Mouse (Mus musculus): ENCODE results near the gene Rsbn1l.

Rsbn1l gene

GRCm38 (mm10) chr5:20905437-20905836, 50.8 kb downstream of the Rsbn1l start:
- no peak for DNase-seq (ENCODE audit: low spot score in 2 of 2)

- no peak for DNase-seq (ENCODE audit: low spot score in 2 of 2)
Measured at GRCm38 (mm10) chr5:20904647-20905046, 51.6 kb downstream of the Rsbn1l start.

- no peak for DNase-seq (ENCODE audit: low spot score in 2 of 2)
Measured at GRCm38 (mm10) chr5:20897446-20898167, 58.6 kb downstream of the Rsbn1l start.

DNA sequence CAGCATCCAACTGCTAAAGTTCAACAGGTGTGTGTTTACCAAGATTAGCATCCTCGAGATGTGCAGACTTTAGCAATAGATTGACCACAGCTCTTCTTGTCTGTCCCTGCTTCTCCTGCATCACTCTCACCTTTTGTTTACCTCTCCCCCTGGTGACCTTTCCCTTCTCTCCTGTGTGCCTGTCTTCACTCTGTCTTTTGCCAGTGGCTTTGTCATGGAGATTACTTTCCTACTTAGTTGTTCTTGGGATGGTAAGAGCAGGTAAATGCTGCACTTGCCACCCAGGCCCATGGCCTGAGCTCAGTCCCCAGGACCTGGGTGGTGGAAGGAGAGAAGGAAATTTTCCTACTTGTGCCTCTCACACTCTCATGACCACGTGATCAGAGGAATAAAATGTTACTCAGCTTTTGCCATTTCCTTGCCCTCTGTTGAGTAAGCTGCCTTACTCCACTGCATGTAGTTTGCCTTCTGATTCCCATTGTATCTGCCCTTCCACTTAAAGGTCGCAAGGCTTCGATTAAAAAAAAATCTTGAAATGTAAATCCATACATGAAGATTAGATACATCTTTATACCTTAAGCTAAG, 72.1 kb downstream of the Rsbn1l start:
- no peak for DNase-seq (ENCODE audit: low spot score in 2 of 2)

- peak; percentile 99 for DNase-seq (ENCODE audit: low spot score in 2 of 2)
Measured at GRCm38 (mm10) chr5:20881915-20882800, 74.0 kb downstream of the Rsbn1l start, which contains the start of the genes Phtf2 and Tmem60. Gene Phtf2, minus strand, starts transcription at chr5:20882124. Gene Tmem60, plus strand, starts transcription at chr5:20882191.

DNA sequence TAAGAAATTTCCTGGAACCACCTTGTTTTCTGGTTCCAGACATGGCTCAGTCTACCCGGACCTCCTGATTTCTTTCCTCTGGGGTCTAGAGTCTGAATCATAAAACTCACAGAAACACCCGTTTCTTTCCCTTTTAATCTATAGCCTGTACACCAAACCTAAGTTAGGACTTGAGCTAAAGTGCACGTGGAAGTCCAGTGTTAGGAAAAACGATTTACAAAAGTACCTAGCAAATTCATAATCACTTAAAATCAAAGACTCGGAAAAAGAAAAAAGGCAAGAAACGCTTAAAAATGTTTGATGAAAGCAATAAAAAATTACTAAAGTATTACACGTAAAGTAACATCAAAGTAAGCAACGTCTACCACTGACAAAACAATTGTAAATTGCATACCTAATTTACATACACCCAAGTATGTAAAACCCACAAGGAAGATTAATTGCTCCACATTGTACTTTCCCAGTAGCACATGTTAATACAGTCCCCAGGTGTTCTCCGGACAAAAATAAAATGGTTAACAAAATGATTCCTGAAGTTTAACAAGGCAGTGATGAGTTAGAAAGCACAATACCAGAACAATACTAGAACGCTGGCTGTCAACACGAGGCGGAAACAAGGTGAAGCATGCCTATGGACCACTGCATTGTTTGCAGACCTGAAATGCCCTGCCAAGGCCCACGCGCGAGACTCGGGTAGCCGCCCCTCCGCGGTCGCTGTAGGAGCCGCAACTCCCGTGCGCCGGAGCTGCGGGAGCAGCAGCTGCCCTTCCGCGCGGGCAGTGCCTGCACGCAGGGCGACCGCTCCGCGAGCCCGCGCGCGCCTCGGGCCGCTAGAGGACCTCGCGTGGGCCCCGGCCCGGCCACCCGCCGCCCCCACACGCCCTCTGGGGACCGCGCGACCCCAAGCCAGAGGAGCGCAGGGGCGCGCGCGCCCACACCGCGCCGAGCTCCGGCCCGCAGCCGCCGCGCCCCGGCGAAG, 75.1 kb downstream of the Rsbn1l start:
- peak; percentile 64 to 67 for DNase-seq (ENCODE audit: low spot score in 2 of 2)

DNA sequence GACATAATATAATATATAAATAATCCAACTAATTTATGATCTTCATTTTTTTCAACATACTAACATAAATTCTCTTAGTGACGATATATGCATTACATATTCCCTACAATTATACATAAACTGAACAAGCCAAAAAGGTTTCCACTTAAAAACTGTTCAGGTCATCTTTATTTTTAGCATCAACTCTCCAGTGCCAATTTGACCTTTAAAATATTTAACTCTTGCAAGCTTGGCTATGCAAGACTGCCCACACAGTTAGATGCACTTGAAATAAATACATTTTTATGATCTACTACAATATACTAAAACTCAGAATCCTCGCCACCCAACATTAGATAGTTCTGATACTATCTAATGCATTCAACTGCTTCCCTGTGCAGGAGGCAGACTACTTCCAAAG, 75.8 kb downstream of the Rsbn1l start:
- DNase-seq (ENCODE audit: low spot score in 2 of 2) = no peak

DNA sequence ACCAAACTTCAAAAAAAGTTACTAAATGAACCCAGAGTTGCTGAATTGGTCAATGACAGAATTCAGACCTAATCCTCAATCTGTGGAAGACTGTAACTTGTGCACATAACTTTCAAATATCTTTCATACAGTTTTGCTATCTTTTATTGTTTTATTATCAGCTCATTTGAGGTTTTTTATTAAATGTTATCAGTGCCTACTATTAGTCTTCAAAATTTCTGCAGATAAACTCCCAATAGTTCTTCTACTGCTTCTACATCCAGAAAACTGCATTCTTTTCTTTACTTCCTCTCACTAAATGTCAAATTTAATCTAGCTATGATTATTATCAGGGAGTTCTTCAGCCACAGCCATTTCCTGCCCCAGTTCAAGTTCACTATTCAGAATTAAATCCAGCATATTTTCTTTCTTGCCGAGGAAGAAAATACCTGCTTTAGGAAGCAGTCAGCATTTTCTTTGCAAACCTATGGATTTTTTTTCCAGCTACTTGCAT, 79.2 kb downstream of the Rsbn1l start:
- DNase-seq (ENCODE audit: low spot score in 2 of 2) = no peak

GRCm38 (mm10) chr5:20873146-20873545, 83.1 kb downstream of the Rsbn1l start:
- no peak for DNase-seq (ENCODE audit: low spot score in 2 of 2)

DNA sequence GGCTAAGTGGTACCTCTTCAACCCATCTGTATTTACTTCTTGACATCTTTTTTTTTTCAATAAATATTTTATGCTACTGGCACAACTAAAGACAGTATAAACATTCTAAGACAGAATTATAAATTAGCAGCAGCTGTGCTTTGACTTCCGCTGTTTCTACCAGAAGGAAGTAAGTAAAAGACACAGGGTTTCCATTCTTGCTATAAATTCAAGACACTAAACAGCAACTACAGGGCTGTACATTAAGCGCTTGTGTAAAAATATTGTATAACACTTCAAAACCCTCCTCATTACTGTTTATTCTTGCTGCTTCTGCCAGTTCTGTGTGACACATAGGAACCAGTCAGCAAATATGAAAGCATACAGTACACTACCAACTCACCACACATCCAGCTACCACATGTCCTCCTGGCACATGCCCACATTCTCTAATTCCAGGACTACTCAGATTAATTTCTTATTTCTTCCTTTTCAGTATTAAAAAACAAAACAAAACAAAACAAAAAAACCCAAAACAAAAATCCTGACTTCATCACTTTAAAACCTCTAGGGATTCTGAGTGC, 90.9 kb downstream of the Rsbn1l start:
- no peak for DNase-seq (ENCODE audit: low spot score in 2 of 2)

- no peak for DNase-seq (ENCODE audit: low spot score in 2 of 2)
Measured at GRCm38 (mm10) chr5:20864216-20864969, 91.8 kb downstream of the Rsbn1l start.

GRCm38 (mm10) chr5:20861901-20862300, 94.3 kb downstream of the Rsbn1l start:
- no peak for DNase-seq (ENCODE audit: low spot score in 2 of 2)

GRCm38 (mm10) chr5:20860565-20860964, 95.6 kb downstream of the Rsbn1l start:
- DNase-seq (ENCODE audit: low spot score in 2 of 2) = no peak

- no peak for DNase-seq (ENCODE audit: low spot score in 2 of 2)
Measured at GRCm38 (mm10) chr5:20858404-20858803, 97.8 kb downstream of the Rsbn1l start.

- DNase-seq (ENCODE audit: low spot score in 2 of 2) = no peak
Measured at GRCm38 (mm10) chr5:20855066-20855465, 101.1 kb downstream of the Rsbn1l start.

- no peak for DNase-seq (ENCODE audit: low spot score in 2 of 2)
Measured at GRCm38 (mm10) chr5:20847010-20847409, 109.2 kb downstream of the Rsbn1l start.

- DNase-seq (ENCODE audit: low spot score in 2 of 2) = no peak
Measured at GRCm38 (mm10) chr5:20843816-20844215, 112.4 kb downstream of the Rsbn1l start.

DNA sequence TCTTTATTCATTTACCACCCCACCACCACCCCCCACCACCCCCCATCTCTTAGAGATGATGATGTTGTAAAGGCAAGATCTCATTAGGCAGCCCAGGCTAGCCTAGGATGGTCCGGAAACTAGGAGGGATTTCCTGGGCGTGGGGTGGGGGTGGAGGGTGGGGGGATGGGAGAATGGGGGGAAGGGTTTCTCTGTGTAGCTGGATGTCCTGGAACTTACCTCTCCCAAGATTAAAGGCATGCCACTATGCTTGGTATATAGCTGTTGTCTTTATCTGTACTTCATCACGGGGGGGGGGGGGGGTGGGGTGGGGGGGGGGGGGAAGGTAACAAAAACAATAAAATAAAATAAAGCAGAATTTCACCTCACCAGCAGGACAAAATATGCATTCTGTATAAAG, 112.8 kb downstream of the Rsbn1l start:
- DNase-seq (ENCODE audit: low spot score in 2 of 2) = no peak
